Mouse (Mus musculus): ENCODE results near the gene Pcsk2. TPM values are rescaled to one million over a fixed set of nuclear protein-coding genes. Genes with fewer than 3 reads are reported as not detected.

The Pcsk2 gene
- polyA plus RNA-seq, 2 experiments from 2014 or later: not detected

DNA sequence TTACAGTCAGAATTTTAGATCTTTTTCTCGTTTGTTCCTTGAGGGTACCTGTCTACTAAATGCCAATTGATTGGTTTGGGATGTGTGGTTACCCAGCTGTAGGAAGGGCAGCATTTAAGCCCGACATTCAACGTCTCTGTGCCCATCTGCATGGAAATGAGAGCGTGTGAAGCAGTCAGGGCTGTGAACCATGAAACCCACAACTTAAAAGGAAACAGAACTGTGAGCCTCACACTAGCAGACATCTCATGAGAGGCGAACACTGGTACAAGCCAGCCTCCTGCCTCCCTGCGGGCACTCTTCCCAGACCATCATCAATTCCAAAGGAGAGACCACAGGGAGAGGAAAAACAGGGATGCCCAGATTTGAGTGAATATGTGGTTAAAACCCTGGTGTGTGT, 294.9 kb downstream of the Pcsk2 start:
- no peak for ATAC-seq

DNA sequence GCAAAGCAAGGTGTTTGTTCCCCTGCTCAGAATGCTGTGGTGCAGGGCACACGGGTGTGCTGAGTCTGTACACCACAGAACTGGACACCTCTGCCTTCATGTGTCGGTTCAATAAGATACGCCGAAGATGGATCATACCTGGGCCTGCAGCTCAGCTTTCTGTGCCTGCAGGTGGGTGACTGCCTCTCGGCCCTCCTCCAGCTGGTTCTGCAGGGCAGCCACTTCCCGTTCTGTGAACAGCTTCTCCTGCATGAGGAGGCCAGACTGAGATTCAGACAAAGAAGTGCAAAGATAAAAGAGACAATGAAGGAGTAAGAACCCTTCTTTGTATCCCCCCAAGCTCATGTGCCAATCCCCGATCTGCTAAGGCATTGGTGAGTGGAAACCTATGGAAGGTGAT, 295.6 kb downstream of the Pcsk2 start:
- no peak for ATAC-seq

DNA sequence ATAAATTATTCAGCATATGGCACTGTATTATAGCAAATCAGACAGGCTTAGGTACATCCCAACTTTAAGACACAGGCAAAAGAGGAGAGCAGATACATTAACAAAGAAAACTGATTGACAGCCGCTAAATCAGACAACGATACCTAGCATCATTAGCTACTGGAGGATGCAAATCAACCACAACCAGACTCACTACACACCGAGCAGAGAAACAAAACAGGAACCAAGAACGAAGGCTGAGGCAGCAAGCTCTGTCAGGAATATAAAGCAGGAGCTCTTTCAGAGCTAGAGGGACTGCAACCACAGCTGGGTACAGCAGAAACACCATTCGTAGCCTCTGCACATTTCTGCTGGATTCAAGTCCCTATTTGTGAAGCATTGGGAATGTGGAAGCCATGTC, 298.8 kb downstream of the Pcsk2 start:
- ATAC-seq: no peak

DNA sequence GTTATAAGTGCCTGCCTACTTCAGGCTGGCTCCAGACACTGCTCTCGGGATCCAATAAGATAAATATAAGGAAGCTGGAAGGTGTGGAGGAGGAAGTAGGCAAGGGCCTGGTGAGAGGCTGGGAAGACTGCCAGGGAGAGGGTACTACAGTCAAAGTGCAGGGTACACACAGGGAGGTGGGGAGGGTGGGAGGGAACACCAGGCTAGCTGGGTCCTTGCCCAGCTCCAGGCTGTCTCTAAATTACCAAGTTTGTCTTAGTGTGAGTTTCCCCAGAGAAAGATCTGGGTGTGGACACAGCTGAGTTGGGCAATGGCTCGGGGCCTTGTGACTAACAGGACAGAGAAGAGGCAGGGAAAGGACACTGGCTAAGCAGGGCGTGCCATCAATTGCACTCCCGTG, 300.8 kb downstream of the Pcsk2 start:
- ATAC-seq: no peak

DNA sequence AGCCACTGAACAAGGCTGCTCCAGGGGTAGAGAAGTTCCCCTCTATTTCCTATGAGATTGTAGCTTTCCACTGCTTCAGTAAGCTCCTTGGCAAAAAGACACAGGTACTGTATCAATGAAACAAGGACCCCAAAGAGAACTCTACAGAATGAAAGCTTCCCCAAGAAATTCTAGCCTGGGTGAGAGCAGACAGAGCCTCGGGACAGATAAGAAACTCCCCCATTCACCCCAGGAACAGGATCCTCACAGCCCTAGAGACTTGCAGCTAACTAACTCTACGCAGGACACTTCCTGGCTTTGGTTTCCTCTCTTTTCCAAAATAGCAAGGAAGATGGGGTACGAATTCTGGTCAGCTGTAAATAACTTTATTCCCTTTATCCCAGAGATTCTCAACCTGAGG, 301.3 kb downstream of the Pcsk2 start:
- no peak for ATAC-seq

DNA sequence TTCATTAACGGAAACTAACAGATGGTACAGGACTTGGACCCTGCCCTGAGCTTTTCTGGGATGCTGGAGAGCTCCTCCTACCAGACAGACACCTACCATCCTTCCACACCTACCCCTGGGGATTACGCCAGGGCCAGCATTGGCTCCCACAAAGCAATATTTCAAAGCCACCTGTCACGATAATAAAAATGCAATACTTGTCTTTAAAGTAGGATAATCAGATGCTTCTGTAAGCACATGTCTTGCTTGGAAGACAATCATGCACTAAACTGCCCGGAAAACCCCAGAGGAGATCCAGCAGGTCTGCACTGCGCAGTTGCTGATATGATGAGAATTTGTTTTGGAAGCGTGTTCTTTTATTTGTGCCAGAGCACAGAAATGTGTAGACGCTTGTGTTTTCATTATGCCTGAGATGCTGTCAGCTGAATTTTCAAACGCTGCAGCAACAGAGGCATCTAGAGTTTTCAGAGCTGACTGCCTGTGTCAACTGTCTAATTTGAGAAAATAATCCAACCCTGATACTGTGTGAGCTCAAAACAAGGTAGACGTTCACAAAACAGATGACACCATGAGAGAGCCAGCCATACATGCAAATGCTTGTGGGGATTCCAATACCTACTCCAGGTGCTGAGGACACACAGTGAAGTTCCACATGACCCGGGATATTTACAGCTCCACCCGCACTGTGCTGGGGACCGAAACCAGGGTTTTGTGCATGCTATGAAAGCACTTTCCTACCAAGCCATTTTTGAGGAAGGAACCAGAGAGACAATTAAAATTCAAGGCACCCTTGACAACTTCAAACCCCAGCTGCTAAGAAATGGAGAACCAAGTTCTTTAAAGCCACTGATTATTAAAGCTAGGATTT, 305.6 kb downstream of the Pcsk2 start:
- ATAC-seq: no peak

DNA sequence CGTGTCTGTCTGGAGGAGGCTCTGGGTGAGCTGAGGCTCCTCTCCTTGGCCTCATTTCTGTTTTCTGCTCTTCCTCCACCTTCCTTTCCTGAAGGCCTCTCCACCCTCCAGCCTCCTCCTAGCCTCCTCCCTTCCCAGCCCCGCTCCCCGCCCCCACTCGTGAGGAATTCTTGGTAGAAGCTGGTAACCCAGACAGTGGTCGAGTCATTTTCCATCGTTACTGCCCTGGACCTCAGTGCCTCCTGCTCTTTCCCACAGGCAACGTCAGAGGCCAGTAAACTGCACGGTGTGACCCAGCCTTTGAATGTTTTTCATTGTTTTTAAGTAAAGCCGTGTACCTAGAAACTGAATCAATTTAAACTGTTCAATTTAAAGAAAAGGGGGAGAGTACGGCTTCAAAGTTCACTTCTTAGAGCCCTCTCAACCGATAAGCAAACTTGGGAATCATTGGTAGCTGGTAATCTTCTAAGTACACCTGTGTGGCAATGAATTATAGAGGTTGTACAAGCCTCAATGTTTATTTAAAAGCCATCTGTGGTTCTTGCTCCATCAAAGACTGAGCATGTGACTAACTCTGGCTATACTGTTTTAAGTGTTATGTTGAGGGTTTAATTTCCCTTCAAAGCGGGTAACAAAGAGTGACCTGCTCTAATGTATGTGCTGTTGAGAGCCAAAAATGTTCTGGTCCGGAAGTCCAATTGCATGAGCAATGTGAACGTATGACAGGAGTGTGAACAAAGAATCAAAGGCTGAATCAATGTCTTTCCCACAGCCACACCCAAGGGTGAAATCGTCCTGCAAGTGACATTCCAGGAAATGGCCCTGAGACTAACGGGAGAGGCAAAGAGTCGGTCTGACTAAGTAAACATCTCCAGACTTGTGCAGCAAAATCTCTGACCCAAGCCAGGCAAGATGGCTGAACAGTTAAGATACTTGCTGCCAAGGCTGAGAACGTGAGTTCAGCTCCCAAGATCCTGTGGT, 306.6 kb downstream of the Pcsk2 start:
- no peak for ATAC-seq

DNA sequence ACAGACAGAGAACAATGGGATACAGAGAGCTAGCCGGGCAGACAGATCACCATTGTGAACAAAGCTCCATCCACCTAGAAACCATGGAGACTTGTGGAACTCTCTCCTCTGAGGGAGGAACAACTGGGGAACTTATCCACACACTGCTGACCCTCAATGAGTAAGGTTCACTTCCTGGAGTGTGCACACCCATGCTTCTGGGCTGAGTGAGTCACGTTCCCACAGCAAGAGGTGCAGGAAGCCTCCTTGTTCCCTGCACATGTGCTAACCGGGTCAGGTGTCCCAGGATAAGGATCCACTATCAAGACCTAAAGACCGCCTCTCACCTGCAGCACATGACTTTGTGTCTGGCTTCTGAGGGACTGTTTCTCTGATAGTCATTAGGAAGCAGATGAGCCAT, 307.5 kb downstream of the Pcsk2 start:
- ATAC-seq: no peak

DNA sequence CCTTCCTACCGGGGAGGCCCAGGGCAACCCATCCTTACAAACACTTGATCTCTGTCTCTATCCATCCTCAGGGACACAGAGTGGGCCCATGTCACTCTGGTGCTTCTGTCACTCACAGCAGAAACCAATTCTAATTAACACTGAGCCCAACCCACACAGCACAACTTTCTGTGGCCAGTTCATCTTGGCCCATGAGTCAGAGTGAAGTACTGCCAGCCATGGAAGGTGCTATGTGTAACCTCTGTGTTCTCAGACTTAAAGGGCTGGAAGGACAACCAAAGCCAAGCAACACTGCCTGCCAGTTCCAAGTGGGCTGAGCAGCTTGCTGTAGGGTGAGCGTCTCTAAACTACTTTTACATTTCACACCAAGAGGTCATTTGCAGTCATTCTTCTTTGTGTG, 313.2 kb downstream of the Pcsk2 start:
- ATAC-seq: no peak

DNA sequence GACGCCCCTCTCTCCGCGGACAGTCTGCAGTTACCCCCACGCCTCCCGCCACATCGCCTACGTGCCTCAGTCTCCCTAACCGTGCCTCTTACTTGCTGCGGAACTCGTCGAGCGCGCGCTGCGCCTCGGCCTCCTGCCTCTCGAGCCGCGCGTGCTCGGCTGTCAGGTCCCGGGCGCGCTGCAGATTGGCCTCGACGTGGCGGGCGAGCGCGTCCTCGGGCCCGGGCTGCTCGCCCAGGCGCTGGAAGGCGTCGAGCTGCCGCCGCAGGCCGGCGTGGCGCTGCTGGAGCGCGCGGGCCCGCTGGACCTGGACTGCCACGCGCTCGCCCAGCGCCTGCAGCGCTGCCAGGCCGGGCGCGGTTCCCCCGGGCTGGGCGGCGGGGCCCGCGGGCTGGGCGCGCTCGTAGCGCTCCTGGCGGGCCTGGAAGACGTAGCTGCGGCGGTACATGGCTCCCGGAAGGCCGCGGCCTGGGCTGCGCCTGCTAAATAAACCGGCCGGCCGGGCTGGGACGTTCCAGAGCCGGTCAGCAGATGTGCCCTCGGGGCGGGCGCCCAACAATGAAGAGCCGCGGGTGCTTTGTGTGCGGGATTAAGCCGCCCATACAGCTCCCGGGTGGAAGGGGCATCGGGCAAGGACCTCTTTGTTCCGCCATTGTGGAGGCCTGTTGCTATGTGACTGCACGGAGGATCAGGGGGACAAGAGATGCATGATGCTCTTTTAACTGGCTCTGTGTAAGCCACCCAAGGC, 316.7 kb downstream of the Pcsk2 start, which contains the start of gene Bfsp1:
TSS of gene Bfsp1 (minus strand) at position 690 of the 748 bp plus-strand sequence.
- ATAC-seq: no peak

DNA sequence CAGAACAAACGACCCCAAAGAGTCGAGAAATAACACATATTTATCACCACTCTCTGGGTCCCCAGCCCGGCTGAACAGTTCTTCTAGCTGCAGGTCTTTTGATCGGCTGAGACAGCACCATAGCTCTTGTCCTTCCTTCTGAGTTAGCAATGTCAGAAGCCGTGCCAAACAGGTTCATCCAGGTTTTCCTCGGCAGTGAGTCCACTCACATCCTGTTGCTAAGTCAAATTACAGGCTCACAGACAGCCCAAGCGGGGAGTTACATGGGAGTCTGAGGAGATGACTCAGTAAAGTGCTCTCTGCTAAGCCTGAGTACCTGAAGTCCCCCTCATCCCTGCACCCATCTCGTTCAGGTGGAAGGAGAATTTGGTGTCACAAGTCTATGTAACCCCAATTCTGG, 318.6 kb downstream of the Pcsk2 start:
- no peak for ATAC-seq
